Mouse (Mus musculus) retina, postnatal 7 days (tissue): ENCODE measurements around the gene Mapk7.

ENCODE experiments used
- DNase-seq: peaks from one replicate; pipeline ENCODE4 v3.0.0-alpha.2; 2012; ENCODE audit warnings: low read depth, low spot score

The Mapk7 gene

DNA sequence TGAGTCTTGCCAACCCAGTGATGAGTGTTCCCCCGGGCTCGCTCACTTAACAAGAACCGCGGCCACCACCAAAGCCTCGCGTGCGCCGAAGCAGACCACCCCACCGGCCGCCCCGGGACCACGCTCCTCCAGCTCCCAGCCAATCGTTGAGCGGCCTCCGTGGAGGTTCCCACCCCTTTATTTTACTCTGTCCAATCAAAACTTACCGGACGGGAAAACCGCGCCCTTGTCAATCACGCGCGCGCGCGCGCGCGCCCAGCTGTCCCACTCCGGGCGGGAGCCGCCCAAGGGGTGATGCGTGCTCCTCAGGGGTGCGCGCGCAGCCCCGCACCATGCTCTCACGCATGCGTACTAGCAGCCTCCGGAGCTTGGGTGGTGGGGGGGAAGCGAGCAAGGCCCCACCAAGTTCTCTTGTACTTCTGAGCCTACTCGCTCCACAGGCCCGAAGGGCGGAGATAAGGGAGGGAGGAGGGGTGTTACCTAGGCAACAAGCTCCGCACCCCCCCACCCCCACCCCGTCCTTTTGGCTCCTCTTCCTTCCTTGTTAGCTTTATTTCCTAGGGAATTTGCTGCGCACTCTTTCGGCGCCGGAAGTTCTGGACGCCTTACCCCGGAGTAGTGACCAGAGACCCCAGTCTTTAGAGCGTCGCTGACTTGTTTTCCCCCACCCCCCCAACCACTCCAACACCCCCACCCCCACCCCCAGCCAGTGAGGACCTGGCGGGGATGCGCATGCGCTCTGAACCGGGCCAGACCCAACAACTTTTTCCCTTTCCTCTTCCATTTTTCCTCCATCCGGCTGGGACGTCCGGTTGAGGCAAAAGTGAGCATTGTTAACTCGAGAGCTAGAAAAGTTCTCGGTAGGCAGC is at the start of gene Mapk7:
TSS of gene Mapk7 (minus strand) at position 278 of the 869 bp plus-strand sequence.
- DNase-seq, result peak; percentile 98

DNA sequence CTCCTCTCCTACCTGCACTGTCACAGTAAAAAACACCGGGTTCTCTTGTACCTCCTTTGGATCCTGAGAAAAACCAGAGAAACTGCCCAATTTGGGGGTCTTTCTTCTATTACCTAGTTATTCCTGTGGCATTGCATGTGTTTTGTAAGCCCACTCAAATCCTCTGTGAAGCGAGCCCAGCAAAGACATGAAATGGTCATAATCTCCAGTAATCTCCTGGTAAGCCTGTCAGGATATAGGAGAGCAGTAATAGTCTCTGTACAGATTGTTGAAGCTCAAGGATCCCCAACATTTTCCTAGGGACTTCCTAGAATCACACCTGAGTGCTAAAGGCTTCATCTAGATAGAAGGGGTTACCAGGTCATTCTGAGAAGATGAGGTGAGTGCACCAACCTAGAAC is 46.9 kb upstream of the Mapk7 start:
- DNase-seq, result peak; percentile 40

DNA sequence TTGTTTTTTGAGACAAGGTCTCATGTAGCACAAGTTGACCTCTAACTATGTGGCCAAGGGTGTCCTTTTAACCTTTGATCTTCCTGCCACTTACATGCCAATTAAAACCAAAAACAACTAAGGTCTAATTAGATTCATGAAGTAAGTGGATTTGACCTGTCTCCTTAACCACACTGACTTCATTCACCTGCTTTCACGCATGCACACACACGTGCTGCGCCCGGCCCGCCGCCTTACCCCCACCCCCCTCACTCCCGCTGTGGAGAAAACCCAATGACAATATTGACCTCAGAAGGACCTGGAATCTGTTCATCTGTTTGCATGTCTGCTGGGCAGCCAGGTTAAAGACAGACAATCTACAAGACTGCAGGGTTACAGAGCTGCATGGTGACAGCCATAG is 46.4 kb upstream of the Mapk7 start:
- no peak for DNase-seq

DNA sequence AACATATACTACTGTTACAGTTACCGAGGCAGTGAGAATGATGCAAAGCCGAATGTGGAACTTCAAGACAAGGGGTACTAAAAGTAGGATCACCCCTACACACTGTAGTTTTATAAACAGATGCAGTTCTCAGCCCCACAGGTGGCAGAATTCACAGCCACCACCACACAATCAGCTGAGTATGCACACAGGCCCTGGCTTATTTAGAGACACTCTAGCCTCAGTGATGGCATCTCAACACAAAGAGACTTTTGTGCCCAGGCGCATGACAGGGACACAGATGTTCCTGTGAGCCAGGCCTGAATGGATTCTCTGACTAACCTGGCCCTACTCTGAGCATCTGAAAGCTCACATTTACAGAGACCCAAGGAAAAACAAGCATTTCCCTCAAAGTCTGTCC is 43.2 kb upstream of the Mapk7 start:
- DNase-seq, result no peak

DNA sequence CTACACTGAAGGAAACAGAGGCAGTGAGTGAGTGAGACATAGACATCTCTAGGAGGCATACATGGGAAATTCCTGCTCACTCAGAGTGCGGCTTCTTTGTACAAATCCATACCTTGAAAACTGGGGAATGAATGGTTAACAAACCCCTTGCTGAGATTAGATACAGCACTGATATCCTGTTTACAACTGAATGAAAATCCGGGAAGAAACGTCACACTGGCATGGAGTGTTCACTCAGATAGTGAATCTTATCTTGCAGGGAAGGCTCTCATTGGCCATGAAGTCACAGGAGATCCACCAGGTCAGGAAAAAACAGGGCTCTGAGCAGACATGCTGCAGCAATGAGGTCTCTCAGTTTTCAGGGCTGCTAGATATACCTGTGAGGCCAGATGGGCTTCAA is 42.7 kb upstream of the Mapk7 start:
- no peak for DNase-seq

DNA sequence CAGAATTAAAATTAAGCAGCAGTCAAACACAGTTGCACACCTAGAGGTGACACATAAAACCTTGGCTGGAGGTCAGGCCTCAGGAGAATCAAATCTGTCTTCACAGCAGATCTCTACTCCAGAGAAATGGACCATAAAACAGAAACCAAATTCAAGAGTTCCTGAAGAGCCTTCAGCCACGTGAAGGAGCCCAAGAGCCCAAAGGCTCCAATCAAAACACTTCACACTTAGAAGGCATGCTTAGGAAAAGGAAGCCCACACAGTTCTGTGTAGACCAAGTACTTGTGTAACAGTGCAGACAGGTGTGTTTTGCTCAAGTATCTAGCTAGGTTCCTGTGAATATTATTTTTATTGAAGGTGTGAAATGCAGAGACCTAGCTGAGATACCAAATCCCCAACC is 41.3 kb upstream of the Mapk7 start:
- no peak for DNase-seq

DNA sequence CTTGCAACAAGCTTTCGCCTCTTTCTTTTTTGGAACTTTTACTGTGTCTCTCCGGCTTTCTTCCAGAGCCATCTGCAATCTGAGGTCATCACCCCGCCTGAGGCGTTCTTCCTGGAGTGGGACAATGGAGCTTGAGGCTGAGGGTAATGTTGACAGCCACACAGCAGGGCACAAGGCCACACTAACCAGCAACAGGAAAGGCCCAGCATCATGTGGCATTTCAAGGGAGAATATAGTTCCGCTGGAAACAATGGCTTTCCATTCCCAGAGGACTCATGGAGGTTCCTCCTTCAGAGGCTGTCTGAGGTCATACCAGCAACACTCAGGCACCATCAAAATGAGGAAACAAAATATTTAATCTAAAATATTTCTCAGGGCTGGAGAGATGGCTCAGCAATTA is 39.4 kb upstream of the Mapk7 start:
- no peak for DNase-seq

DNA sequence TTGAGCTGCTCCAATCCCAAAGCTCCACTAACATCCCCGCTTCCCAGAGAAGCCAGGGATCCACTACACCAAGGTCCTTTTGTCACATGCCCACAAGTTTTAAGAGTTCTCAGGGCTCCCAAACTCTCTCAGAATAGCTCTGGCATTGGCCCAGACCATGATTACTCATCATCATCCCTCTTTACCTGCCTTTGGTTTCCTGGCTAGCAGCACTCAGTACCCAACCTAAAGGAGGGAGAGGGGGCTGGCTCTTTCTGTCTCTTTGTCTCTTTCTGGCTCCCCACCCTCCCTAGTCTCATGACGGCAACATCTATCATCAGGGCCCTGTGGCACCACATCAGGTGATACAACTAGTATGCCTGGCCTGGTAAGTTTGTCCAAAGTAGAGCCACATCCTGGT is 38.6 kb upstream of the Mapk7 start:
- no peak for DNase-seq

DNA sequence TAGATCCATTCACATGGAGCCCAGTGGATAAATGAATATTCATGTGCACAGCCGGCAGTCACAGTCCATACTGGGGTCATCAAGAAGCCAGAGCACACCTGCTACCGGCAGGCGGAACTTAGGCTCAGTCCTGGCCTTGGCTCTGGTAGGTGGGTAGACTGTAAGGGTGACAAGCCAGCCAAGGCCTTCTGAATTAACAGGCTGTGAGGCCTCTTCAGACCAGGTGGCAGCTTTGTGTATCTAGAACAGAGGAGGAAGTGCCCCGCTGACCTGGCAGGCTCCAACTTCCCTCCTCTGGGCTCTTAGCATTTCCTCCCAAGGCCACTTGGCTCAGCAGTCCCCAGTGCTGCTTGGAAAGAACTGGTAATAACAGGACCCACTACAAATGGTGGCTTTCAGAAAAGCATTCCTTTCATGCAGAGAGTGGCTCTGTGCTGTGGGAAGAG is 35.1 kb upstream of the Mapk7 start:
- DNase-seq, result no peak

DNA sequence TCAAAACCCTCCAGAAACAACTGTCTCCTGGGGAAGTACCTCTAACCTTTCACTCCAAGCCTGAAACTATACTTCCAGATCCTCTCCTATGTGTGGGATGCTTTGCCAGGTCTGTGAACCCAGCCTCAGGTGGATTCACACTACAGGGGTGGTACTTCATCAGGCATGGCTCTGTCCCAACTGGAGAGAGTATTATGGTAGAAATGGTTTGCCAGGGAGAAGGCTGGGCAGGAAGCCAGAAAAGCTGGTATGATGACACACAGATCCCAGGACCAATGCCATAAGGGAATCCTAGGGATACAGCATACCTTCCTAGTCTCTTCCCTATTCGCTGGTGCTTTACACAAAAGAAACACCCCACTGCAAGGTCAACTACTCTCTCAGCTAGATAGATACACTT is 32.7 kb upstream of the Mapk7 start:
- DNase-seq, result no peak

DNA sequence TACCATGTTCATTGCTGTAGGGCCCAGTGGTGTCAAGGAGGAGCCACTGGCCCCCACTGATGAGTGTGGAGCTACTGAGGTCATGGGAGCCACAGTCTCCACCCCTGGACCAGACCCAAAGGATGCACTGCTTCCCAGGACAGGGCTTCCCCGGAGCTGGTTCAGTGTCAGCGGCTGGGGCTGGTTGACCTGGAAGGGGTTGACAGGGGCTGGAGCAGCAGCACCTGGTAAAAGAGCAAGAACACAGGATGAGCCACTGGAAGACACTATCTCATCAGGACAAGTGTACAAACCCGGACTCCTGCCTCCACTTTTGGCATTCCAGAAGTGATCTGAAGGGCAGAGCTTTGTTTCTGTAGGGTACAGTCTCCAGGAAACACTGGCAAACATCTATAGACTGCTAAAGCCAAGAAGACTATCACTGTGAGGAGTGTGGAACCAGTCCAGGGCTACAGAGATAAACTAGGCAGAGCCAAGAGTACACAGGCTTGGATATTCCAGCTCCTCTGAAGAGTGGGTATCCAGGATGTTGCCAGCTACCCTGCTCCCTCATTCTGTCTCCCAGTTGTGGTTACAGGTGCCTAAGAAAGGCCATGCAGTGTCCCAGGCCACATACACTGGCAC is 25.4 kb upstream of the Mapk7 start:
- no peak for DNase-seq

DNA sequence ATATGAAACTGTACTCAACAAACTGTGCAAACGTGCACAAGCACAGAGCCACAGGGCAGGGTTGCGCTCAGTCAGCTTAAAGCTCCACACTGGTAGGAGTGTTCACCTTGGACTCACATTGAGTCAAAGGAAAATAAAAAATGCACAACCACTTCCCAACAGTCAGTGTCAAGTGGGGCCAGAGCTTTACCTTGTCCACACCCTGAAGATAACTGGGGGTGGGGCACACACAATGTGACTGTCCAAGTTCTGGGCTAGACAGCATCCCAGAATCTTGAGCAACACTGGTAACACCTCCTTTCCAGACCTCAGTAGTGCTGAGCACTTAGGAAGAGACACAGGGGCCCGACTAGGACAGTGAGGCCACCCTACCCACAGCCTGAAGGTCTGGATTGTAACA is 24.7 kb upstream of the Mapk7 start:
- no peak for DNase-seq

DNA sequence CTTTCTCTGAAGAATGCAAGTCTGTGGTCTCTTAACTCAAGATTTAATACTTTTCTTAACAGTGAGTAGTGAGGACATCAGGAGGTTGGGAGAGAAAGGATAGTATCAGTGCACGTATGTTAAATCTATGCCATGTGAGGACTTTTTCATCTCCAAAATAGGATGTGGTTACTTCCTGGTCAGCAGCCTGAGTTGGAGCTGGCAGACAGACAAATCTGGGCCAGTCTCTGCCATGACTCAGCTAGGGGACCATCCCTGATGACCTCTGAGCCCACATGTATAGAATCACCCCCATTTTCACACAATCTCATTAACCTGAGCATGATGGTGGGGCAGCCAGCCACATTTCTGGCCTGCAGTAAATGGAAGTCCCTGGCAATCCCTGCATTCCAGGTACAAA is 23.8 kb upstream of the Mapk7 start:
- DNase-seq, result no peak

DNA sequence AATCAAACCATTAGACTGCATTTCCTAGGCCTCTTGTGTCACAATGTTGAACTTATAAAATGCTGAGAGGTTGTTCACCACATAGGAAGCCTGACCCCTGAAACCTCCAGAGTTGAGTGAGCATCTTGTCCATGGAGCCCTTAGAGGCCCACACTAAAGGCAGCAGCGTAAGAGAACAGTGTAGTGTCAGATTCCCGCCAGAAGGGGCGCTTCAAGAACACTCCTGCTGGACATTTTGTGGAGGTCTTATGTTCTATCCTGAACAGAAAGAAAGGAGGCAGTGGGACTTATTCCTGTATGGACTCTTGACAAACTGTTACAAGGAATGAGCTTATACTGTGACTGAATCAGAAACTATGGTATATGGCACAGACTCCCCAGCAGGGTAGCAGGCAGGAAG is 20.7 kb upstream of the Mapk7 start:
- no peak for DNase-seq

DNA sequence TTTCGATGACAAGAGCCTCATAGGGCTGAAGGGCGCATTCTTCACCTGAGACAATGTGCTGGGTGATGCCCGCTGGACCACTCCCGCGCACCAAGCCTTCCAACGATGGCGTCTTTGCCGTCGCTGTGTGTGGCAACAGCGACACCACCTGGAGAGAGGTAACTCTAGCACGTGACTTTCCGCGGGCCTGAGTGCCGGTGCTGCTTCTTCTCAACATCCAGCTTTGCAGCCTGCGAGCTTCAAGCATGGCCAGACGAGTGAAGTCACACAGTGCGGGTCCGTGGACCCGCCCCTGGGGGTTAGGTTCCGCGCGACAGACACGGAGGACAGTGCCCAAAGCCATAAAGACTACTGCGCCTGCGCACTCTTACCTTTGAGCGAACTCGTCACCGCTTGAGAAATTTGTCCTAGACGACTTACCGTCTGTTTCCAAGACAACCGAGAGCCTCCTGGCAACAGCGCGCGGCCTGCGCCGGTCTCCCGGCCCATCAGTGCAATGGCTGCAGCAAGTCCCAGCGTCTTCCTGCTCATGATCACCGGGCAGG is 10.6 kb upstream of the Mapk7 start, which contains the start of gene B9d1:
TSS of gene B9d1 (plus strand) at position 432 of the 545 bp plus-strand sequence.
- DNase-seq, result peak; percentile 99

DNA sequence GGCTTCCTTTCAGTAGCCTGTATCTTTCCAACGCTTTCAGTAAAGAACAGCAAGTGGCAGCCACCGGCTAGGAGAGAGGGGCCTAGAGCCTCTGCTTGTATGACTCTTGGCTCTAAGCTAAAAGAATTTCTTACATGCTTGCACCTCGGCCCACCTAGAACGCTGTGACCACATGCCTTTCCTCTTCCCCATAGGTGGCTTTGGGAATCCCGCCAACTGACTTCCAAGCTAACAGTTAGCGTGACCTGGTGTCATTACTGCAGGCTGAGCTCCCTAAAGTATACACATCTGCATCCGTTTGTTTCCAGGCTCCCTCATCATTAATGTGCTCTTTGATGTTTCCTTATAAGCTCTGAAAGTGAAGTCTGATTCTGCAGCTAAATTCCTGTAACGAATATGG is 9.7 kb upstream of the Mapk7 start:
- DNase-seq, result no peak

DNA sequence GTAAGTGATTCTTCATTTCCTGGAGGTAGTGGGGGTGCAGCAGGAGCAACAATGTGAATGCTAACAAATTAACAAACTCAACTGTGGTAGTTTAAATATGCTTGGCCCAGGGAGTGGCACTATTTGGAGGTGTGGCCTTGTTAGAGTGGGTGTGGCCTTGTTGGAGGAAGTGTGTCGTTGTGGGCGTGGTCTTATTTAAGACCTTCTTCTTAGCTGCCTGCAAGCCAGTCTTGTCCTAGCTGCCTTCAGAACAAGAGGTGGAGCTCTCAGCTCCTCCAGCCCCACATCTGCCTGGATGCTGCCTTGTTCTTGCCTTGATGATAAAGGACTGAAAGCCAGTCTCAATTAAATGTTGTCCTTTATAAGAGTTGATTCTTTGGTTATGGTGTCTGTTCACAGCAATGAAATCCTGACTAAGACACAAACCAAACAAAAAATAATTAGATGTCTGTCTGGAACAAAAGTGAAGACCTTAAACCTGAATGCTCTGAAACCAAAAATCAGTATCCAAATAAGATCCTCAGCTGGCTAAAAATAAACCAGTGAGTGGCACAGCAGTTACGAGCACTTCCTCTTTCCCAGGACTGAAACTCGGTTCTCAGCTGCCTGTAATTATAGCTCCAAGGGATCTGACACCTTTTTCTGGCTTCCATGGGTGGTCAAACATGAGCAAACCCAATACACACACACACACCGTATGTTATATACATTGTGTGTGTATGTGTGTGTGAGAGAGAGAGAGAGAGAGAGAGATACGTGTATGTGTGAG is 4.7 kb upstream of the Mapk7 start:
- DNase-seq, result no peak

DNA sequence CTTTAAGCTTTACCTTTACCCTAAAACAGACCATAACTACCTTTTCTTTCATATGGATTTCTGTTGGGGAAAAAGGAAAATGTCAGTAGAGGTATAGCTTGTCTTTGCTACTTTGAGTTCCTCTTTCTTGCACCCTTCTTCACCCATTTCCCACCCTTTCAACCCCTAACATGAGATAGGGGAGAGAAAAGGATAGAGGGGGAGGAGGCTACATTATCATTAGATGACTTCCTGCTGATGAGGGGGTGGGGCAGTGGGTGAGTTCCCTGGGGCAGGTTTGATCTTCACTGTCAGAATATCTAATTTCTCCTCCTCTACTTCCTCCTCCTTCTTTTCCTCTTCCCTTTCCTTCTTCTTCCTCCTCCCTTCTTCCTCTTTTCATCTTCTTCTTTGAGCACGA is 3.3 kb upstream of the Mapk7 start:
- no peak for DNase-seq

DNA sequence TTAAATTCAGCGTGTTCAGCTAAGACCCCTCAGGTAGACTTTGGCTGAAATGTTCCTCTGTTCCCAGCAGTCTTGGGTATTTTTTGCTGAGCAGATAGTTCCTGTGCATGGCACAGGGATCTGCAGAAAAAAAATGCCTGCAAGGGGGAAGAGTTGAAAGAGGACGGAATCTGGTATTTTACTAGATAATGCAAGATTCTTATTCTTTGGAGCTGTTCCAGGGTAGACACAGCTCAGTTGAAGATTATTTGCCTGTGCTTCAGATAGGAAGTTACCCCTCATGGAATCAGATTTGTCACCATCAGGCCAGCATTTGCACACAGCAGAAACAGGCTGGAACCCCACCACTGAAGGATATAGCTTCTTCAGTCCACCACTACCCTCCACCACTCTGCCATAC is 1.3 kb upstream of the Mapk7 start:
- no peak for DNase-seq

DNA sequence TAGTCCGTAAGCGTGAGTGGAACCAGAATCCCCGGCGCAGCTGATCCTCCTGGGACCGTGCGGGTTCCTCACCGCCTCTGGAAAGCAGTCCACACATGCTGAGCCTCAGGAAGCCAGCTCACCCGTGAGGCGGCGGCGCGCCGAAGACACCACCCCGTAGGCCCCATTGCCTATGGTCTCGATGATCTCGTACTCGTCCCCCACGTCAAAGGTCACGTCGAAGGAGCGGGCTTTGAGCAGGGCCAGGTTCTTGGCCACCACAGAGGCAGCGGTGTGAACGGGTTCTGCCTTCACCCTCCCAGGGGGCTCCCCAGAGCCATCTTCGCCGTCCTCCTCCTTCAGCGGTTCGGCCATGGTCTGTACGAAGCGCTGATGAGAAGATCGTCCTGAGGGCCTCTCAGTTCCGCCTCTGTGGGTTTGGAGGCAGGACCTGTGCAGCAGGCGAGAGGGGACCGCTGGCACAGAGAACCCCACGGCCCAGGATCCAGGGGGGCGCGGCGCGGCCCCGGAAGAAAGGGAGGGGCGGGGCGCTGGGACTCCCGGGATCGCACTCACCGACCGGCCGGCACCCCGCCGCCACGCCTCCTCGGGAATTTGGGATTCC is 579 bp downstream of the Mapk7 start:
- DNase-seq, result no peak

DNA sequence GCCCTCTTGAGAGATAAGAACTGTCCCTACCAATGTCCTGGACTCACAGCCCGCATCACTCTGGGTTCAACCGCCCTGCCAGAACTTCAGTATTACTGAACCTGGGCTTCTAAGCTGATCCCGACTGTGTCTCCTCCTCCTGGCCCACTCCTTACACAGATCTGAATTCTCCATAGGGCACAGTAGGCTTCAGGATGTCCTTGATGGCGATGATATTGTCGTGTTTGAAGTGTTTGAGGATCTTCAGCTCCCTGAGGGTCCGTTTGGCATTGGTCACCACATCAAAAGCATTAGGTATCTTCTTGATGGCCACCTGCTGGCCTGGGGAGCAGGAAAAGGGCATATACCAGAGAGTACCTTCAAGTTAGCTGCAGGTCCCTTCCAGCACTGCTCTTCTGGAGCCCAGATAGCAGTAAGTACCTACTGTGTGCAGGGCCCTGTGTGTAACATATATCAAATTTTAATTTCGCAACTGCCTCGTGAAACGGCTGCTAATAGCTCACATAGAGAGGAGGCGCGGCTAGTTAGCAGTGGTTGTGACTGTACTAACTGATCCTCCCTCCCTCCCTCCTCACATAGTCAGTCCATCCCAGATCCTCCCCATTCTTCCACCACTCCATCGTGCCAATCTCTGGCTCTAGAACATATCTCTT is 1.3 kb downstream of the Mapk7 start:
- no peak for DNase-seq
